Mouse (Mus musculus) bone marrow, adult 2 months (tissue): ENCODE results near the gene Krt86. TPM values are rescaled to one million over a fixed set of nuclear protein-coding genes. Genes with fewer than 3 reads are reported as not detected.

Source experiments
- H3K27ac ChIP-seq: fragments of 200-500 bp; 2 replicates; pipeline ENCODE4 v1.5.1; 2012; ENCODE audit warnings: low read depth, mild to moderate bottlenecking, control low read depth, inconsistent platforms, low read length; ENCODE audit not compliant: control insufficient read depth, poor library complexity, insufficient read depth
- H3K4me1 ChIP-seq: fragments of 200-500 bp; 2 replicates; pipeline ENCODE4 v1.6.1; 2011; ENCODE audit warnings: low read length; ENCODE audit not compliant: control insufficient read depth, insufficient read depth
- H3K4me3 ChIP-seq: fragments of 200-500 bp; replicated peaks from 2 replicates; pipeline ENCODE3; 2011; ENCODE audit warnings: mild to moderate bottlenecking, low read depth, low read length, control low read depth; ENCODE audit not compliant: control insufficient read depth
- CTCF ChIP-seq: fragments of 200-500 bp; IDR thresholded peaks from 2 replicates; pipeline ENCODE4 v1.5.1; 2011; ENCODE audit warnings: low read length, control low read depth; ENCODE audit not compliant: control insufficient read depth, insufficient read depth
- POLR2A ChIP-seq: fragments of 200-500 bp; IDR thresholded peaks from 2 replicates; pipeline ENCODE4 v1.6.1; 2011; ENCODE audit warnings: low read depth, mild to moderate bottlenecking, control low read depth, low read length, borderline replicate concordance; ENCODE audit not compliant: control insufficient read depth
- WGBS: fragments of 180-500 bp; shearing (Covaris S2); methylation state at CpG from one replicate; pipeline ENCODE4 v1.1.7; 2018; 5-methylcytosine and 5-hydroxymethylcytosine counted together
- polyA plus RNA-seq: library from polyadenylated mRNA; stranded (reverse); fragments of >200 nt; gene quantifications from 2 replicates; pipeline ENCODE4 v1.2.4, GENCODE M21; 2011; ENCODE audit warnings: low replicate concordance; ENCODE audit not compliant: missing spikeins, insufficient read depth, insufficient read length

Gene Krt86
- polyA plus RNA-seq, 1 experiment: 1.6 TPM

- no peak overlapping the region for H3K27ac ChIP-seq
- peaks cover 5% of the 10 kb centered on the region for H3K4me1 ChIP-seq
- 33% methylated on average over 11 of the region's 11 CpGs for WGBS
- no peak overlapping the region for H3K4me3 ChIP-seq
- TF ChIP-seq POLR2A: no peak
- TF ChIP-seq CTCF: no peak
These were observed 6.4 kb downstream of the Krt86 start for GRCm38 (mm10) chr15:101479666-101480060.

- no peak overlapping the region for H3K4me3 ChIP-seq
- H3K4me1 ChIP-seq: peaks cover 15% of the 10 kb centered on the region
- WGBS: 37% methylated on average over 4 of the region's 4 CpGs
- H3K27ac ChIP-seq: no peak overlapping the region
- TF ChIP-seq POLR2A: no peak
These were observed 8.8 kb downstream of the Krt86 start for GRCm38 (mm10) chr15:101482056-101482455.

GRCm38 (mm10) chr15:101483646-101484045, 10.4 kb downstream of the Krt86 start:
- 88% methylated on average over 1 of the region's 1 CpGs for WGBS

GRCm38 (mm10) chr15:101484939-101485338, 11.7 kb downstream of the Krt86 start:
- no peak for TF ChIP-seq CTCF
- TF ChIP-seq POLR2A: no peak
- H3K4me3 ChIP-seq: no peak overlapping the region
- 47% methylated on average over 1 of the region's 1 CpGs for WGBS

More at GRCm38 (mm10) chr15:101483646-101484045, 10.4 kb downstream of the Krt86 start:
- TF ChIP-seq CTCF (no peak), POLR2A (no peak)
- H3K4me1 ChIP-seq: peaks cover 15% of the 10 kb centered on the region
- no peak overlapping the region for H3K27ac ChIP-seq
- H3K4me3 ChIP-seq: no peak overlapping the region

GRCm38 (mm10) chr15:101485911-101486635, 12.8 kb downstream of the Krt86 start:
- TF ChIP-seq CTCF: no peak
- no peak for TF ChIP-seq POLR2A
- peaks cover 16% of the 10 kb centered on the region for H3K4me1 ChIP-seq
- H3K4me3 ChIP-seq: no peak overlapping the region
- H3K27ac ChIP-seq: peak overlapping the region; percentile 82
- 31% methylated on average over 11 of the region's 11 CpGs for WGBS

More at GRCm38 (mm10) chr15:101484939-101485338, 11.7 kb downstream of the Krt86 start:
- Histone ChIP-seq H3K4me1 (peaks cover 16% of the 10 kb centered on the region), H3K27ac (peak overlapping the region; percentile 53)

- no peak within 1 kb of the TSS for H3K27ac ChIP-seq
- WGBS: 89% methylated on average over 6 of the region's 6 CpGs
- H3K4me1 ChIP-seq: peaks cover 3% of the 10 kb centered on the region; the same call in 1 of the 2 replicates
- no peak within 1 kb of the TSS for H3K4me3 ChIP-seq
- no peak for TF ChIP-seq POLR2A
- no peak for TF ChIP-seq CTCF
These were observed 18.2 kb downstream of the Krt86 start, which contains the start of gene Krt83 for GRCm38 (mm10) chr15:101491431-101491830. Krt83 (minus strand) TSS chr15:101491512.

GRCm38 (mm10) chr15:101492718-101493117, 19.4 kb downstream of the Krt86 start:
- H3K4me3 ChIP-seq: no peak overlapping the region
- 49% methylated on average over 8 of the region's 8 CpGs for WGBS
- no peak overlapping the region for H3K27ac ChIP-seq
- peaks cover 2% of the 10 kb centered on the region; the same call in 1 of the 2 replicates for H3K4me1 ChIP-seq
- no peak for TF ChIP-seq CTCF

GRCm38 (mm10) chr15:101493713-101494112, 20.4 kb downstream of the Krt86 start:
- Histone ChIP-seq H3K4me1 (peaks cover 2% of the 10 kb centered on the region; the same call in 1 of the 2 replicates), H3K4me3 (no peak overlapping the region), H3K27ac (no peak overlapping the region)
- TF ChIP-seq POLR2A: no peak
- no peak for TF ChIP-seq CTCF
- 88% methylated on average over 6 of the region's 6 CpGs for WGBS

GRCm38 (mm10) chr15:101494203-101494602, 20.9 kb downstream of the Krt86 start:
- Histone ChIP-seq H3K4me3 (no peak overlapping the region), H3K27ac (no peak overlapping the region), H3K4me1 (no peaks in the 10 kb centered on the region)
- 70% methylated on average over 1 of the region's 1 CpGs for WGBS
- TF ChIP-seq POLR2A: no peak
